Mouse (Mus musculus): ENCODE measurements around the gene Etv6.

DNA sequence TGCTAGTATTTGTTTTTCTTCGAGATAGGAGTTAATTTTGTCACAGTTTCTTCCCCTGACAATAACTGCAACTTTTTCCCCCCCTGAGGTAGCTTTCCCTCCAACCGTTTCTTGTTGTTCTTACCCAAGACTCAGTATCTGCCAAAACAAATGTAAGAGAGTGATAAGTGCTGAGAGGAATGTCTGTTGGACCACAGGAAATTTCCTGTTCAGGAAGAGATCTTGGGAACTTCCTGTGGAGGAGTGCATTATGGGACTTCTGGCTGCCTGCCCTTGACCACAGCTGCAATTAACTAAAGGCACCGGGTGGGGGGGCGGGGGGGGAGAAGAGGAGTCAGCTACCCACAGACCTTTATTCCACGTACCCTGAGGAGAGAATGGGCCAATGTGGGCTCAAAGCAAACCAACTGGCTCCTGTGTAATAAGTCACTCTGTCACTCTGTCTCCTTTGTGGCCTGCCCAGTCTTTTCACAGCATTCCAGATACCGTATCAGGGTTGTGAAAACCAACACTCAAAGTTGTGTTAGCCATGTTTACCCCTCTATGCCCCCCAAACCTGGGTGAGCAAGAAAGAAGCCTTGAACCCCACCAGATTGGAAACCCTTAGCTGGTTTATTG, 150.9 kb downstream of the Etv6 start:
- TF ChIP-seq CTCF (IDR thresholded peaks at IDR 0.05; ENCODE audit: insufficient read depth, low read depth, low read length): no peak
- no peak for TF ChIP-seq POLR2A (IDR thresholded peaks at IDR 0.05; ENCODE audit: insufficient read depth, low read depth, low read length)
